Comparison of ENCODE assay signal across 14 mouse cellular contexts in genomic region chrX:12062932-12063260, GRCm38 (mm10).
A peak's percentile ranks its signal among the peaks of the same experiment; 100 is the strongest.
DNase-seq lines count a peak whose midpoint lies in the region; ATAC-seq and TF ChIP-seq lines count a peak whose summit lies in the region.
"Had no signal": no experiment of that assay in that cellular context is flagged by ENCODE, and none has a peak within 500 bp of the region (broad histone marks: within the 10 kb centered on the region; RNA-seq: fewer than 3 reads in every experiment).

No protein-coding gene starts in this region.

- no peak overlapping the region for H3K9ac ChIP-seq in midbrain, postnatal 0 days (replicated peaks; ENCODE audit: low read length, poor library complexity, severe bottlenecking)
- H3K9ac ChIP-seq in forebrain, embryonic 14.5 days (ENCODE audit: low read length) = peak overlapping the region; percentile 2; the same call in 1 of the 2 replicates
- H3K9ac ChIP-seq in limb, embryonic 12.5 days (replicated peaks) = no peak overlapping the region
- 0 out of 2 replicates have a peak overlapping the region, but pooled peaks have one; percentile 7 for H3K9ac ChIP-seq in neural tube, embryonic 14.5 days (replicated peaks; ENCODE audit: low read depth, low read length)
- no peak overlapping the region for H3K9ac ChIP-seq in intestine, embryonic 16.5 days (ENCODE audit: low read depth, low read length)
- H3K9ac ChIP-seq: embryonic facial prominence, embryonic 13.5 days; lung, embryonic 15.5 days; stomach, embryonic 15.5 days had no signal

- H3K36me3 ChIP-seq in midbrain, embryonic 10.5 days = peaks cover 17% of the 10 kb centered on the region
- no peaks in the 10 kb centered on the region for H3K36me3 ChIP-seq in midbrain, postnatal 0 days (ENCODE audit: insufficient read depth, low read length)
- peaks cover 8% of the 10 kb centered on the region for H3K36me3 ChIP-seq in forebrain, embryonic 14.5 days (ENCODE audit: control insufficient read depth, insufficient read depth, low read length)
- peaks cover 13% of the 10 kb centered on the region for H3K36me3 ChIP-seq in limb, embryonic 12.5 days
- H3K36me3 ChIP-seq in neural tube, embryonic 14.5 days (ENCODE audit: control insufficient read depth, insufficient read depth, low read length) = no peaks in the 10 kb centered on the region
- H3K36me3 ChIP-seq in intestine, embryonic 16.5 days (ENCODE audit: control insufficient read depth, insufficient read depth, low read length) = 0 out of 2 replicates have a peak, but pooled peaks cover 3% of the 10 kb centered on the region

- peak; percentile 38 for DNase-seq in midbrain, embryonic 10.5 days (ENCODE audit: low spot score)
- no peak for DNase-seq in midbrain, postnatal 0 days (ENCODE audit: low spot score)
- peak; percentile 30 for DNase-seq in forebrain, embryonic 14.5 days (ENCODE audit: low spot score)
- no peak for DNase-seq in natural killer cell, adult 2 months (ENCODE audit: low spot score in 2 of 2)
- no peak for DNase-seq in right cerebral cortex, postnatal 4 days
- DNase-seq: gastrocnemius, postnatal 36 days had no signal

- no peak overlapping the region for H3K4me2 ChIP-seq in midbrain, postnatal 0 days (ENCODE audit: low read depth, low read length, poor library complexity, severe bottlenecking)
- H3K4me2 ChIP-seq in forebrain, embryonic 14.5 days (ENCODE audit: low read length) = peak overlapping the region; percentile 26; the same call in 1 of the 2 replicates
- peak overlapping the region; percentile 26 for H3K4me2 ChIP-seq in limb, embryonic 12.5 days
- H3K4me2 ChIP-seq in neural tube, embryonic 14.5 days (ENCODE audit: low read depth, low read length) = 0 out of 2 replicates have a peak overlapping the region, but pooled peaks have one; percentile 16
- H3K4me2 ChIP-seq in intestine, embryonic 16.5 days (ENCODE audit: low read depth, low read length) = no peak overlapping the region
- H3K4me2 ChIP-seq: embryonic facial prominence, embryonic 13.5 days; lung, embryonic 15.5 days; stomach, embryonic 15.5 days had no signal

- TF ChIP-seq CTCF in midbrain, postnatal 0 days (IDR thresholded peaks at IDR 0.05) = no peak

- peak overlapping the region; percentile 75 for H3K27ac ChIP-seq in midbrain, embryonic 10.5 days (replicated peaks)
- no peak overlapping the region for H3K27ac ChIP-seq in midbrain, postnatal 0 days (ENCODE audit: low read depth, low read length)
- H3K27ac ChIP-seq in forebrain, embryonic 14.5 days (ENCODE audit: low read depth, low read length) = peak overlapping the region; percentile 61
- peak overlapping the region; percentile 50; the same call in 1 of the 2 replicates for H3K27ac ChIP-seq in limb, embryonic 12.5 days
- peak overlapping the region; percentile 28; the same call in 1 of the 2 replicates for H3K27ac ChIP-seq in neural tube, embryonic 14.5 days (ENCODE audit: low read depth, low read length)
- H3K27ac ChIP-seq in intestine, embryonic 16.5 days (ENCODE audit: low read length) = no peak overlapping the region
- H3K27ac ChIP-seq: embryonic facial prominence, embryonic 13.5 days; lung, embryonic 15.5 days; stomach, embryonic 15.5 days had no signal

- H3K4me1 ChIP-seq in midbrain, embryonic 10.5 days = peaks cover 77% of the 10 kb centered on the region
- H3K4me1 ChIP-seq in midbrain, postnatal 0 days (ENCODE audit: insufficient read depth, low read length) = peaks cover 6% of the 10 kb centered on the region; the same call in 1 of the 2 replicates
- H3K4me1 ChIP-seq in forebrain, embryonic 14.5 days (ENCODE audit: control insufficient read depth, insufficient read depth, low read length) = peaks cover 47% of the 10 kb centered on the region
- H3K4me1 ChIP-seq in limb, embryonic 12.5 days (replicated peaks) = peaks cover 67% of the 10 kb centered on the region
- peaks cover 44% of the 10 kb centered on the region for H3K4me1 ChIP-seq in neural tube, embryonic 14.5 days (ENCODE audit: control insufficient read depth, insufficient read depth, low read length)
- peaks cover 31% of the 10 kb centered on the region for H3K4me1 ChIP-seq in intestine, embryonic 16.5 days (ENCODE audit: control insufficient read depth, insufficient read depth, low read length)

- 10% methylated on average over 6 of the region's 6 CpGs for WGBS in midbrain, embryonic 10.5 days
- WGBS in midbrain, postnatal 0 days = 17% methylated on average over 6 of the region's 6 CpGs
- 14% methylated on average over 6 of the region's 6 CpGs for WGBS in forebrain, embryonic 14.5 days
- WGBS in limb, embryonic 12.5 days = 12% methylated on average over 6 of the region's 6 CpGs
- WGBS in neural tube, embryonic 14.5 days = 13% methylated on average over 6 of the region's 6 CpGs
- WGBS in intestine, embryonic 16.5 days = 48% methylated on average over 6 of the region's 6 CpGs

- peak overlapping the region; percentile 29 for H3K4me3 ChIP-seq in midbrain, embryonic 10.5 days
- H3K4me3 ChIP-seq in midbrain, postnatal 0 days (ENCODE audit: low read depth, low read length) = no peak overlapping the region
- H3K4me3 ChIP-seq in forebrain, embryonic 14.5 days (ENCODE audit: low read depth, low read length) = no peak overlapping the region
- no peak overlapping the region for H3K4me3 ChIP-seq in limb, embryonic 12.5 days (replicated peaks)
- H3K4me3 ChIP-seq in neural tube, embryonic 14.5 days (ENCODE audit: low read depth, low read length) = no peak overlapping the region
- no peak overlapping the region for H3K4me3 ChIP-seq in intestine, embryonic 16.5 days (ENCODE audit: low read length)
- H3K4me3 ChIP-seq: embryonic facial prominence, embryonic 13.5 days; lung, embryonic 15.5 days; megakaryocyte, embryonic 14.5 days; stomach, embryonic 15.5 days had no signal

- no peaks in the 10 kb centered on the region for H3K9me3 ChIP-seq in midbrain, embryonic 10.5 days (replicated peaks)
- H3K9me3 ChIP-seq in midbrain, postnatal 0 days (ENCODE audit: low read length) = no peaks in the 10 kb centered on the region
- H3K9me3 ChIP-seq in forebrain, embryonic 14.5 days (replicated peaks; ENCODE audit: control insufficient read depth, low read length) = no peaks in the 10 kb centered on the region
- no peaks in the 10 kb centered on the region for H3K9me3 ChIP-seq in limb, embryonic 12.5 days
- no peaks in the 10 kb centered on the region for H3K9me3 ChIP-seq in neural tube, embryonic 14.5 days (ENCODE audit: control insufficient read depth, low read length)
- H3K9me3 ChIP-seq in intestine, embryonic 16.5 days (ENCODE audit: control insufficient read depth, low read length) = no peaks in the 10 kb centered on the region
- H3K9me3 ChIP-seq: embryonic facial prominence, embryonic 13.5 days; lung, embryonic 15.5 days; megakaryocyte, embryonic 14.5 days; stomach, embryonic 15.5 days had no signal

- H3K27me3 ChIP-seq in midbrain, embryonic 10.5 days (ENCODE audit: low read depth, poor library complexity, severe bottlenecking) = peaks cover 96% of the 10 kb centered on the region
- peaks cover 6% of the 10 kb centered on the region; the same call in 1 of the 2 replicates for H3K27me3 ChIP-seq in midbrain, postnatal 0 days (ENCODE audit: insufficient read depth, low read length)
- 0 out of 2 replicates have a peak, but pooled peaks cover 2% of the 10 kb centered on the region for H3K27me3 ChIP-seq in forebrain, embryonic 14.5 days (replicated peaks; ENCODE audit: control insufficient read depth, insufficient read depth, low read length)
- peaks cover 76% of the 10 kb centered on the region for H3K27me3 ChIP-seq in limb, embryonic 12.5 days
- no peaks in the 10 kb centered on the region for H3K27me3 ChIP-seq in neural tube, embryonic 14.5 days (ENCODE audit: control insufficient read depth, insufficient read depth, low read length)
- H3K27me3 ChIP-seq in intestine, embryonic 16.5 days (replicated peaks; ENCODE audit: control insufficient read depth, insufficient read depth, low read length) = peaks cover 7% of the 10 kb centered on the region
- H3K27me3 ChIP-seq: stomach, embryonic 15.5 days had no signal

- no peak for ATAC-seq in midbrain, postnatal 0 days (ENCODE audit: low FRiP score)
- peak; percentile 16; the same call in 1 of the 2 replicates for ATAC-seq in forebrain, embryonic 14.5 days
- no peak for ATAC-seq in limb, embryonic 12.5 days (ENCODE audit: insufficient number of reproducible peaks, insufficient read depth, low FRiP score, low TSS enrichment, low read depth)
- ATAC-seq in neural tube, embryonic 14.5 days (ENCODE audit: low read depth) = no peak
- no peak for ATAC-seq in intestine, embryonic 16.5 days
- ATAC-seq: activated CD4-positive, CD25-positive, alpha-beta regulatory T cell, adult 4 months had no signal

Comparison
In these comparisons a context has a peak if more than half of its experiments do, and no peak if none do; other contexts are left out.
1. DNase-seq: peak in midbrain, embryonic 10.5 days (single experiment) and forebrain, embryonic 14.5 days (single experiment); none in midbrain, postnatal 0 days (single experiment), natural killer cell, adult 2 months (0 of 2) and right cerebral cortex, postnatal 4 days (single experiment).
2. H3K27ac ChIP-seq: peak in midbrain, embryonic 10.5 days (single experiment), forebrain, embryonic 14.5 days (single experiment), limb, embryonic 12.5 days (single experiment) and neural tube, embryonic 14.5 days (single experiment); none in midbrain, postnatal 0 days (single experiment) and intestine, embryonic 16.5 days (single experiment).
3. H3K4me2 ChIP-seq: peak in forebrain, embryonic 14.5 days (single experiment), limb, embryonic 12.5 days (single experiment) and neural tube, embryonic 14.5 days (single experiment); none in midbrain, postnatal 0 days (single experiment) and intestine, embryonic 16.5 days (single experiment).
4. H3K9ac ChIP-seq: peak in forebrain, embryonic 14.5 days (single experiment) and neural tube, embryonic 14.5 days (single experiment); none in midbrain, postnatal 0 days (single experiment), limb, embryonic 12.5 days (single experiment) and intestine, embryonic 16.5 days (single experiment).